Mouse (Mus musculus) lung, postnatal 0 days (tissue): ENCODE results near the gene Ctnnbl1.

Experiments
- CTCF ChIP-seq: IDR thresholded peaks from 2 replicates; pipeline ENCODE4 v1.5.1; 2016; ENCODE audit warnings: antibody characterized with exemption, mild to moderate bottlenecking
- EP300 ChIP-seq: IDR thresholded peaks from 2 replicates; pipeline ENCODE4 v1.6.1; 2016; ENCODE audit warnings: antibody characterized with exemption, mild to moderate bottlenecking, control low read depth

- TF ChIP-seq EP300 (no peak), CTCF (no peak)
Observed at GRCm38 (mm10) chr2:157877967-157878366, 140.8 kb downstream of the Ctnnbl1 start.
